Mouse (Mus musculus) duodenum, adult 2 months (tissue): ENCODE measurements around the gene Crybb3. TPM values are rescaled to one million over a fixed set of nuclear protein-coding genes. Genes with fewer than 3 reads are reported as not detected.

ENCODE experiments used
- polyA plus RNA-seq: library from polyadenylated mRNA; depleted of rRNA; stranded (reverse); fragments of >200 nt; gene quantifications from 2 replicates; pipeline ENCODE4 v1.2.3, GENCODE M21; 2012; ENCODE audit warnings: low replicate concordance; rRNA removed

Crybb3 gene
- polyA plus RNA-seq, result 2.5 and 12.4 TPM in 2 replicates

GRCm38 (mm10) chr5:113081439-113081838 lies at the start of gene Crybb3:
TSS of gene Crybb3 (minus strand) at chr5:113081584.

GRCm38 (mm10) chr5:113070017-113070416 lies 11.4 kb downstream of the Crybb3 start, which contains the start of gene Crybb2:
TSS of gene Crybb2 (minus strand) at chr5:113070117.

Other genes with a start within 250 kb of the Crybb3 start
- 0.23 and 1.1 TPM in 2 replicates for gene Myo18b, start 185.2 kb downstream of the Crybb3 start, polyA plus RNA-seq
- gene Grk3, start 65.8 kb downstream of the Crybb3 start, polyA plus RNA-seq, result 1.8 and 6.7 TPM in 2 replicates
- gene Crybb2, start 11.5 kb downstream of the Crybb3 start, polyA plus RNA-seq, result 0.34 TPM in 1 of 2 replicates, not detected in the other
- gene 2900026A02Rik, start 139.7 kb upstream of the Crybb3 start, polyA plus RNA-seq, result 23.8 and 41.2 TPM in 2 replicates
- not detected in 2 replicates for gene Tmem211, start 145.3 kb upstream of the Crybb3 start, polyA plus RNA-seq
- 3.3 and 5.6 TPM in 2 replicates for gene Sgsm1, start 229.2 kb upstream of the Crybb3 start, polyA plus RNA-seq